ENCODE assay signal across 10 mouse cellular contexts in the genomic region with DNA sequence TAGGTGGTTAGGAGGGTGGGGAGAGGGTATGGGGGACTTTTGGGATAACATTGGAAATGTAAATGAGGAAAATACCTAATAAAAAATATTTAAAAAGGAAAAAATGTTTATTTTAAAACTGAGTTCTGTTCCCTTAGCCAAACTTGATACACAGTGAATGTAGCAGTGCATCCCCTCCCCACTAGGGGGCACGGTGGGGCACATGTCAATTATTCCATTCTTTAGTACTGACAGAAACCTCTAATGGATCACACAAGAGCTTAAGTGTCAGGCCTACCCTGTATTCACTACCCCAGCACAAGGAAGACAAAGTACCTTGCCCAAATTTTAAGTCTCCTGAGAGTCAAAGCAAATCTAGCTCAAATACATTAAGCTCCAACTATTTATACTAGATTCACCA. TPM values are rescaled to one million over a fixed set of nuclear protein-coding genes. Genes with fewer than 3 reads are reported as not detected.
A peak's percentile ranks its signal among the peaks of the same experiment; 100 is the strongest.
DNase-seq lines count a peak whose midpoint lies in the region; ATAC-seq and TF ChIP-seq lines count a peak whose summit lies in the region.
"Had no signal": no experiment of that assay in that cellular context is flagged by ENCODE, and none has a peak within 500 bp of the region (broad histone marks: within the 10 kb centered on the region; RNA-seq: fewer than 3 reads in every experiment).

No protein-coding gene starts in this region.

- TF ChIP-seq CTCF in embryonic fibroblast, embryonic 13.5 days (IDR thresholded peaks at IDR 0.05; ENCODE audit: borderline replicate concordance, insufficient read depth, low read length) = peak; percentile 49; the same call in 1 of the 2 replicates
- peak; percentile 81 for TF ChIP-seq CTCF in layer of hippocampus, adult 2 months (conservative IDR thresholded peaks at IDR 0.05)

- H3K36me3 ChIP-seq in intestine, embryonic 14.5 days (ENCODE audit: control insufficient read depth, insufficient read depth, low read length) = no peaks in the 10 kb centered on the region
- H3K36me3 ChIP-seq in intestine, embryonic 15.5 days = no peaks in the 10 kb centered on the region
- H3K36me3 ChIP-seq: limb, embryonic 13.5 days had no signal

- H3K4me2 ChIP-seq in intestine, embryonic 14.5 days (ENCODE audit: low read length) = no peak overlapping the region
- no peak overlapping the region for H3K4me2 ChIP-seq in intestine, embryonic 15.5 days (replicated peaks)
- H3K4me2 ChIP-seq: limb, embryonic 13.5 days had no signal

- H3K4me1 ChIP-seq in intestine, embryonic 14.5 days (replicated peaks; ENCODE audit: control insufficient read depth, insufficient read depth, low read length) = no peaks in the 10 kb centered on the region
- no peaks in the 10 kb centered on the region for H3K4me1 ChIP-seq in intestine, embryonic 15.5 days (replicated peaks)
- H3K4me1 ChIP-seq in embryonic fibroblast, embryonic 13.5 days (ENCODE audit: control insufficient read depth, insufficient read depth, low read length) = no peaks in the 10 kb centered on the region
- H3K4me1 ChIP-seq: limb, embryonic 13.5 days had no signal

- no peak overlapping the region for H3K27ac ChIP-seq in intestine, embryonic 14.5 days (ENCODE audit: low read depth)
- H3K27ac ChIP-seq in intestine, embryonic 15.5 days = no peak overlapping the region
- no peak overlapping the region for H3K27ac ChIP-seq in embryonic fibroblast, embryonic 13.5 days (ENCODE audit: insufficient read depth, low read length)
- H3K27ac ChIP-seq in layer of hippocampus, adult 2 months = no peak overlapping the region
- H3K27ac ChIP-seq: limb, embryonic 13.5 days had no signal

- WGBS in intestine, embryonic 14.5 days = 3% methylated on average over 1 of the region's 1 CpGs
- WGBS in intestine, embryonic 15.5 days = 0% methylated on average over 1 of the region's 1 CpGs

- no peaks in the 10 kb centered on the region for H3K27me3 ChIP-seq in intestine, embryonic 14.5 days (replicated peaks; ENCODE audit: control insufficient read depth, insufficient read depth, low read length)
- no peaks in the 10 kb centered on the region for H3K27me3 ChIP-seq in intestine, embryonic 15.5 days (replicated peaks)
- H3K27me3 ChIP-seq: limb, embryonic 13.5 days had no signal

- no peak for ATAC-seq in intestine, embryonic 14.5 days (replicated peaks; ENCODE audit: low FRiP score, low TSS enrichment, low read depth)
- no peak for ATAC-seq in intestine, embryonic 15.5 days

- no peak overlapping the region for H3K9ac ChIP-seq in intestine, embryonic 14.5 days (ENCODE audit: low read length)
- H3K9ac ChIP-seq in intestine, embryonic 15.5 days = no peak overlapping the region
- H3K9ac ChIP-seq: limb, embryonic 13.5 days had no signal

- peak; percentile 64 for DNase-seq in intestine, embryonic 14.5 days (ENCODE audit: low spot score)
- DNase-seq in ES-CJ7 (ENCODE audit: low read depth, low spot score) = peak; percentile 37
- peak; percentile 76 for DNase-seq in adrenal gland, postnatal 25 days
- peak; percentile 11 to 46 for DNase-seq in layer of hippocampus, adult 2 months (ENCODE audit: low spot score in 2 of 2)
- DNase-seq in mesoderm, embryonic 11.5 days (ENCODE audit: low read depth, low spot score) = peak; percentile 14
- DNase-seq in yolk sac, embryonic 10.5 days (ENCODE audit: low spot score) = no peak

- H3K4me3 ChIP-seq in intestine, embryonic 14.5 days (ENCODE audit: low read depth, low read length) = no peak overlapping the region
- no peak overlapping the region for H3K4me3 ChIP-seq in intestine, embryonic 15.5 days (replicated peaks)
- H3K4me3 ChIP-seq in embryonic fibroblast, embryonic 13.5 days (ENCODE audit: insufficient read depth, low read length) = no peak overlapping the region
- H3K4me3 ChIP-seq in layer of hippocampus, adult 2 months = no peak overlapping the region
- H3K4me3 ChIP-seq: limb, embryonic 13.5 days had no signal

- TF ChIP-seq POLR2A in embryonic fibroblast, embryonic 13.5 days (IDR thresholded peaks at IDR 0.05; ENCODE audit: low read depth, low read length) = no peak

- H3K9me3 ChIP-seq in intestine, embryonic 14.5 days (ENCODE audit: control insufficient read depth, low read length) = no peaks in the 10 kb centered on the region
- no peaks in the 10 kb centered on the region for H3K9me3 ChIP-seq in intestine, embryonic 15.5 days
- H3K9me3 ChIP-seq: limb, embryonic 13.5 days had no signal

RNA-seq across cellular contexts. Expression of gene Fbxw18, which starts 17.2 kb away (rescaled TPM):
- 0.11 and 0.12 TPM in 2 replicates for polyA plus RNA-seq in intestine, embryonic 14.5 days (2014; fragmentation: Nextera tagmentation; extraction: Ambion mirVana)
- polyA plus RNA-seq in intestine, embryonic 15.5 days (2015; fragmentation: Nextera tagmentation; extraction: Ambion mirVana) = not detected in 2 replicates
- not detected in 2 replicates for total RNA-seq in adrenal gland, postnatal 25 days (2021)
- polyA plus RNA-seq in embryonic fibroblast, embryonic 13.5 days (2011; ENCODE audit: insufficient read length, low read depth, missing spikeins) = not detected in 2 replicates
- not detected for total RNA-seq in layer of hippocampus, adult 2 months (2021)
- polyA plus RNA-seq: embryonic facial prominence, embryonic 14.5 days; limb, embryonic 13.5 days had no signal

RNA-seq across cellular contexts. Expression of gene Fbxw25, which starts 20.8 kb away (rescaled TPM):
- polyA plus RNA-seq in intestine, embryonic 14.5 days (2014; fragmentation: Nextera tagmentation; extraction: Ambion mirVana) = not detected in 2 replicates
- not detected in 2 replicates for polyA plus RNA-seq in intestine, embryonic 15.5 days (2015; fragmentation: Nextera tagmentation; extraction: Ambion mirVana)
- total RNA-seq in adrenal gland, postnatal 25 days (2021) = not detected in 2 replicates
- polyA plus RNA-seq in embryonic fibroblast, embryonic 13.5 days (2011; ENCODE audit: insufficient read length, low read depth, missing spikeins) = not detected in 2 replicates
- not detected for total RNA-seq in layer of hippocampus, adult 2 months (2021)
- polyA plus RNA-seq: embryonic facial prominence, embryonic 14.5 days; limb, embryonic 13.5 days had no signal

RNA-seq across cellular contexts. Expression of gene Fbxw24, which starts 59.4 kb away (rescaled TPM):
- not detected in 2 replicates for polyA plus RNA-seq in intestine, embryonic 14.5 days (2014; fragmentation: Nextera tagmentation; extraction: Ambion mirVana)
- polyA plus RNA-seq in intestine, embryonic 15.5 days (2015; fragmentation: Nextera tagmentation; extraction: Ambion mirVana) = 0.11 TPM in 1 of 2 replicates, not detected in the other
- not detected in 2 replicates for total RNA-seq in adrenal gland, postnatal 25 days (2021)
- not detected in 2 replicates for polyA plus RNA-seq in embryonic fibroblast, embryonic 13.5 days (2011; ENCODE audit: insufficient read length, low read depth, missing spikeins)
- total RNA-seq in layer of hippocampus, adult 2 months (2021) = not detected
- polyA plus RNA-seq: limb, embryonic 13.5 days had no signal
